Mouse (Mus musculus) fat pad, adult 2 months (tissue): ENCODE results near the gene Hmgcs2.

Experiments
- DNase-seq: peaks from one replicate; pipeline ENCODE4 v3.0.0-alpha.2; 2011; ENCODE audit warnings: low read depth, low spot score; ENCODE audit errors: extremely low read depth

Gene Hmgcs2

DNA sequence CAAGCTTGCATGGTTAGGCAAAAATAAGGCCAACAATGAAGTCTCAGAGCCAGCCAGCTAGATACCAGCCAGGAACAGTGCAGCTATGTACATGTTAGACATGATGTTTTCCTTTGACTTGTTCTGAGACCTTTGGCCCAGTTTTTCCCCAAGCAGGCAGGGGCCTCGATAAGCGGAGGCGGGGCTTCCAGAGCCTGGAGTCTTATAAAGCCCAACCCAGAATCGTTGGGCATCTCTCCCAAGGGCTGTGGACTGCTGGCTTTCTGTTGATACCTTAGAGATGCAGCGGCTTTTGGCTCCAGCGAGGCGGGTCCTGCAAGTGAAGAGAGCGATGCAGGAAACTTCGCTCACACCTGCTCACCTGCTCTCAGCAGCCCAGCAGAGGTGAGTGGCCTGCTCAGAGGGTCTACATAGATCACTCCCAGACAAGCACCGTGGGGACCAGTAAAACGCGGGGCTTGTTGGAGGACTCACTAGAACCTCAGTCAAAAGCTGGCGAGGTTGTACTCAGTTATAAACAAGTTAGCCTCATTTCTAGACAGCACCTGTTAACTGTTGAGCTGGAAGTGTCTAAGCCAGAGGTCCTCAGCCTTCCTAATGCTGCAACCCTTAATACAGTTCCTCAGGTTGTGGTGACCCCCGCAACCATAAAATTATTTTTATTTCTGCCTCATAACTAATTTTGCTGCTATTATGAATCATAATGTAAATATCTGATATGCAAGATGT lies at the start of gene Hmgcs2:
Gene Hmgcs2 (plus strand): TSS at position 232 of the 729 bp plus-strand sequence.
- DNase-seq, result no peak

DNA sequence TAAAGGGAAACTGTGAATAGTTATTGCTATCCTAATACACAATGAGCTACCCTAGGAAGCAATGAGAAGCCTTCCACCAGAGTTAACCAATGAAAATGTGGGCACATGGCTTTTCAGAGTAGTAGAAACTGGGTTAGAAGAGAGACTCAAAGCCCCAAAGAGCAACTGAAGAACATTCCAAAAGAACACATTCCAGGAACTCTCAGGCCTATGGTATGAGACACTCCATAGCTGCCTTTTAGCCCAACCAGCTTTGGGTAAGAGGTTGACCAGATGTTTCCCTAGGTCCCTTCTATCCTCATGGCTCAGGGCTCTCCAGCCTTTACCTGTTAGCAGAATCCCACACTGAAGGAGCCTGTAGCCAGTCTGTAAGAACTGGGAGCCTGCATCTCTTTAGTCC lies 46.7 kb upstream of the Hmgcs2 start:
- no peak for DNase-seq

DNA sequence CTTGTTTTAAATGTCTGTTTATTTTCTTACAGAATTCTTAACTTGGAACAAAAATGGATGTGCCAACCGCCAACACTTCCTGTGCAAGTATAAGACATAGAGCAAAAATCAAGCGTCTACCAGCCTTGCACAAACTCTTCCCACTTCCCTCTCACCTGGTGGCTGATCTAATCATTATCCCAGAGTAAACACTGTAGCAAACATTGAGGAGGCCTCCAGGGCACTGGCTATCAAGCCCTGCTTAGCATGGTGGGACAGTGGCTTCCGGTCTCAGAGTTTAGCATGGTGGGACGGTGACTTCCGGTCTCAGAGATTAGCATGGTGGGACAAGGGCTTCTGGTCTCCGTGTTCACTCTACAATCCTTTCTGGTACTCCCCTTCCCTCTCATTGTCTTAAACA lies 44.0 kb upstream of the Hmgcs2 start:
- no peak for DNase-seq

DNA sequence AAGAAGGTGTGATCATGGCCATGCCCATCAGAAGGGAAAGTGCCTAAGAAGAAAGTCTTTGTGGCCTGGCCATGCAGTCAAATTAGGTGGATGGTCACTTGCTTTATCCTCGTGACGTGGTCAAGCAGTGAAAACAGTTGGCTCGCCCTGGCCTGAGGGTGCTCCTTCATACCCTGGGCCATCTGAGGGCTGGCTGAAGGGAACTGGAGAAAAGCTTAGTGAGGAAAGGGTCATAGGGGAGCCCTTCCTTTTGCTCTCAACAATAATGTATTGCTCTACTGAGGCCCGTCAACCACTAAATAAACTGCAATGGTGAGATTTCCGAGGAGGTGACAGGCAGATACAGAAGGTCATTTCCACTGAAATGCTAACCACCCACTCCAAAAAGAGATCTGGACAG lies 43.0 kb upstream of the Hmgcs2 start:
- no peak for DNase-seq

DNA sequence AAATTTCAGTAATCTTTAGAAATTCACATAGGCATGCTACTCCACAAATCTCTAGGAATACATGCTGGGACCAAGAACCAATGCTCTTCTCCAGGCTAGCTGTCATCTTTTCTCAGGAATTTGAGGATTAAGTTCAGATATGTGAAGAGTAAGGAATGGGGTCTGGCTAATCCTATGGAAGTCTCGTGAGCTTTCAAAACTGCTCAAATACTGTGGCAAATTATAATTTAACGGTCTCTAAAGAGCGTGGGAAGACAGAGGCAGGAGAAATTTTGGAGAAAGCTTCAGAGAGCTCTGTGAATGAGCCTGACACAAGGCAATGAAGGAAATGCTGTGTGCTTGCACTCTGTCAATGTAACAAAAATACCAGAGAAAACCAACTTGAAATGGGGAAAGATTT lies 42.1 kb upstream of the Hmgcs2 start:
- DNase-seq, result no peak

DNA sequence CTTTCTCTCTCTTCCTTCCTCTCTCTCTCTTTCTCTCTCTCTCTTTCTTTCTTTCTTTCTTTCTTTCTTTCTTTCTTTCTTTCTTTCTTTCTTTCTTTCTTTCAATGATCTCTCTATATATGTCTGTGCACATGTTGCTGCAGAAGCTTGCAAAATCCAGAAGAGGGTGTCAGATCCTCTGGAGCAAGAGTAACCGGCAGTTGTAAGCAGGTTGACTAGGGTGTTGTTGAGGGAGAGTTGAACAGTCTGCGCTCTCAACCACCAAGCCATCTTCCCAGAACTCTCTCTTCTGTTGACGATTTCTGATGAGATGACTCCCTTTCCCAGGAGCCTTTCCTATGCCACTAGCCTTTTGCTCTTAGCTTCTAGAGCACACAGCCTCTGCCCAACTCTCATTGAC lies 38.2 kb upstream of the Hmgcs2 start:
- DNase-seq, result no peak

DNA sequence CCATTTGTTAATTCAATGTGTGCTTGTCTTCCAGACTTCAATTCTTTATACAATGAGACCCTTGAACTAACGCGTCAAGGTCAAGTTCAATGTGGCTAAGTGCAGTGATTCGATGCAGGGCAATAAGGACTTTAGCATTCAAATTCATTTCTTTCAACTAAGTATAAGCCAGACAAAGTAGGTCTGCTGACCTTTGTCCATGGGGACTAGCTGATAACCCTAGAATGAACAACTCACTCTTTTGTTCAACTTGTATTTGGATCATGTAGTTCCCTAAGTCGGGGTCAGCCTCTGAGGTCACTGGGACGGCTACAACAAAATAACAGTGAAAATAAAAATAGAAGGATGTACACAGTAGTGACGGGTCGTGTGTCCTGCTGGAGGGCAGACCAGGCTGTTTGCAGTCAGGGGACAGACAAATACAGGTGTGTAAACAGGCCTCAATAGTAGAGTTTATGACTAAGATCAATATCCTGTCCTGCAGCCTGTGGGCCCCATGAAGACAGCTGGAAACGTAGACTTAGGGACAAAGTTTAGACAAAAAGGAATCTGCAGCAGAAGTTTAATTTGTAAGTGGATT lies 37.7 kb upstream of the Hmgcs2 start:
- no peak for DNase-seq

DNA sequence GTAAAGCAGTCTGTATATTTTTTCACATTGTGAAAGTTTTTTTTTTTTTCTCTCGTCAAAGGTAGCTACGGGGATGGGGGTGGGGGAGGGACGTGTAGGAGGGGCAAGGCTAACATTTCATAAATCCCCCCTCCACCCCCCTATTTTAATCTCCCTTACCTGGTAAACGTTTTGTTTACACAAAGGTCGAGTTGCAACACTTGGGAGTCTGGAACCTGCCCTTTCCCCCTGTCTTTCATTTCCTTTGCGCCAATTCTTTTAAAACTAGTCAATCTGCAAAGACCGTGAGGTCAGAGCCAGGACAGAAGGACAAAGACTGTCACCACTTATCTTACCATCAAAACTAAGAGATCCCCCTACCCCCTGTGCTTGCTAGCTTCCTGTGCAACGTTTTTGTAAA lies 34.3 kb upstream of the Hmgcs2 start:
- no peak for DNase-seq

DNA sequence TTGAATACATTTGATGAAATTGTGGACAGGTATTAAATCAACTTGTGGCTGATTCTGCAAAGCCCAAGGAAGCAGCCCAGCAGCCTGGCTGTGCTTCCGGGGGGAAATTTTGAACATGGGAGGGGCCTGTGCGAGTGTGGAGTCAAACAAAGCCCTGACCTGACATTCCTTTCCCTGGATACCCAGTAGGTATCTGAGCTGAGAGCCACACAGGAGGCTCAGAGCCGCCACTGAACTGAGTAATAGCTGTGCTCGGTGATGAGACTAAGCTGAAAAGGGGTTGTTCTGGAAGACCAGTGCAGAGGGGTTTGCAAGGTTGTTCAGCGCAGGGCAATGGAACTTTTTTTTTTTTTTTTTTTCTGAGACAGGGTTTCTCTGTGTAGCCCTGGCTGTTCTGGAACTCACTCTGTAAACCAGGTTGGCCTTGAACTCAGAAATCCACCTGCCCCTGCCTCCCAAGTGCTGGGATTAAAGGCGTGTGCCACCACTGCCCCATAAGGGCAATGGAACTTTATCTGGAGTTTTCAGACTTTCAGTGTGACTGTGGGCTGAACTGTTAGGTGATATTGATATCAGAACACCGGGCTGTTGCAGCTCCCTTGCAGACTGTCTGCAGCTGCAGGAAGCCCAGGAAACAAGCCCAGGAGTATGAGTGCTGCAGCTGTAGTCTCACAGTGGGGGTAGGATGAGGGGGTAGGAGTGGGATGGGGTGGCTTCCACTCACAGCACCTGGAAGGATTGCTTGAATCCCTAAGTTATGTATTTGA lies 33.1 kb upstream of the Hmgcs2 start:
- no peak for DNase-seq

DNA sequence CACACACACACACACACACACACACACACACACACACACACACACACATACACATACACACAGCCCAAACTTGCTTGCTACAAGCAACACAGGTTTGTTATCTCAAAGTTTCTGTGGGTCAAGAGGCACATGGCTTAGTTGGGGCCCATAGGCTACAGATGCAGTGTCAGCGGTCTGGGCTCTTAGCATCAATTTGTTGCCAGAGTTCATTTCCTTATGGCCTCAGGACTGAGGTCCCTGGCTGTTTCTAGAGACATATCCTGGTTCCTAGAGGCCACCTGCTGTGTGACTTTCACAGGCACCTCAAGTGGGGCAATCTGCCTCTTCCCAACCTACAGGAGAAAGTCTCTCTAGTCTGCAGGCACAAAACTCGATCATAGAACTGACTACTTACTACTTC lies 30.9 kb upstream of the Hmgcs2 start:
- no peak for DNase-seq

DNA sequence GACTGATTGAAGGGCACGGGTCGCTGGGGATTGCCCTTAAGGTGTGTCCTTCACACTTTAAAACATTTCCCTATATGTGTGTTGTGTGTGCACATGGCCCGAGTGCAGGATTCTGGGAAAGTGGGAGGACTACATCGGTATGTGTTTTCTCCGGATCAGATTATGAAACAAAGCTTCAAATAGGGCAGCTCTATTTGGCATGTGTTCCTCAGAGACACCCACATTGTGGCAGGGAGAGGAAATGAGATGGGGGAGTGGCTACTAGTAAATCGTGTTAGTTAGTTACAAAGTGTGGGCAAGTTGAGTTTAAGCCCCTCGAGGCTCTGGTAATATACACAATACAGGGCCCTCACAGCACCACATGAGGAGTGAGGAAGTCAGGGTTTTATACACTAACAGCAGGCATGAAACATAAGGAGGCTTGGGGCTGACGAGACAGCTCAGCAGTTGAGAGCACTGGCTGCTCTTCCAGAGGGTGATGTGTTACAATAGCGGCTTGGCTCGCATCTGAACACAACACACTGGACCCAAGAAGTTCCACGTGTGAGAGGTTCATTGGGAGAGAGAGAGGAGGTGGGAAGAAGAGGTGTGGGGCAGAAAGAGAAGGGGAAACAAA lies 30.3 kb upstream of the Hmgcs2 start:
- no peak for DNase-seq

DNA sequence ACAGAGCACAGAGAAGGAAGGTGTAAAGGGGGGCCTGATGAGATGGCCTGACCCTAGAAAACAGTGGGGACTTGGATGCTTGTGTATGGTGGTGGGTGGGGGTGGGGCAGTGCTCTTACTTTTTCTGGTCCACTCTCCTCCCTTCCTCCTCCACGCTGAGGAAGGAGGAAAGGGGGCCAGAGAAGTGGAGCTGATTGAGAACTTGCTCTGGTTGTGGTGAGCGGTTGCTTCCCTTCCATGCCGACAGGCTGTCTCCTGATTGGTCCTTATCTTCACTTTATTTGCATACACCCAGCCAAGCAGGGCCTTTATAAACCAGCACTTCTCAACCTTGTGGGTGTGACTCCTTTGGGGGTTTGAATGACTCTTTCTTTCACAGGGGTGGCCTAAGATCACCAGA lies 26.2 kb upstream of the Hmgcs2 start:
- DNase-seq, result no peak

DNA sequence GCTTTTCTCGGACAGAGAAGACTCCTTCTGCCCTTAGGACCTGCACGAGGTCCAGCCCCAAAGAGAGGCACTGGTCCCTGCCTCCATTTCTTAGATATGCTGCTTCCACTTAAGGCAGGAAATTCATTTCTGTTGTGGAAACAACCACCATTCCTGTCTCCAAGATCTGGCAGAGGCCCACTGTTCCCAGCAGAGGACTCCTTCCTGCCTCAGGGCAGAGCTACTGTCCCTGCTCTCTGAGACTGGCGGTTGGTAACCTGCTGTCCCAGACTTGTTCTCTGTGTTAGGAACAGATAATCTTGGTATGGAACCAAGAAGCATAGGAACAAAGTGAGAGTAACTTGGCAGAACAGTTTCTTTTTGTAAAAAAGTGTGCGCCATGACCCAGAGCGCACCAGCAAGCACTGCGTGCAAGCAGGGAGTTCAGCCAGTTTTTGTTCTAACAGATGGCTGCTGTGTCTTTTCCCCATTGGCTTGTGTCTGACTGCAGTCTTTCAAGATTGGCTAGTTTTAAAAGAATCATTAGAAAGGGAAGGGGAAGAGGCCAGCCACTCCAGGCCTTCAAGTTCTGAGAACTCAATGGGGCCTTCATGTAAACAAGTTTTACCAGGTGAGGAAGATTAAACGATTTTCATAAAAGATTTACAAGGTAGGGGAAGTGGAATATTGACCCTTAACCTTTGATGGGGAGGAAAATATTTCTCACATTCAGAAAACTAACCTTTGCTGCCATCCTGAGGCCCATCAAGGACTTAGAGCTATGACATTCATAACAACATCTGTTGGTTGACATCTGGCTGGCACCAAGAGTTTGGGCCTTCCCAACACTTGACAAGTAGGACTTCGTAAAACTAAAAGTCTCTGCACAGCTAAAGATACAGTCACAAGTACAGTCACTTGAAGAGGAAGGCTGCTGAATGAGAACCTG lies 25.3 kb upstream of the Hmgcs2 start:
- DNase-seq, result peak; percentile 50

DNA sequence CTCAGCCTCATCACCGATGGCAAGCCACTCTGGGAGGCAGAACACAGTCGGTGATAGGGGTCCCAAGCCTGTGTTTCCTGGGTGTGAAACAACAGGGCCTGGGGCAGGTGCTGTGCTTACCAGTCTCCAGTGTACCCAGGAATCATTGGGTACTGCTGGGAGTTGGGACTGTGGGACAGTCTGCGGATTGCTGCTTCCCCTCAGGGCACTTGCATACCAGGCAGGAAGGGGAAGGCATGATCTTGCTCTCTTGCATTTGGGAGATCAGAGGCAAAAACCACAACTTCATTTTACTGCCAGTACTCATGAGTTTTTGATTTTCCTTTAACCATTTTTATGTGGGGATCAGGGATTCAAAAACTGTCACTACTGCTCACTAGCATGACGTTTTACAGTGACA lies 21.5 kb upstream of the Hmgcs2 start:
- DNase-seq, result no peak

DNA sequence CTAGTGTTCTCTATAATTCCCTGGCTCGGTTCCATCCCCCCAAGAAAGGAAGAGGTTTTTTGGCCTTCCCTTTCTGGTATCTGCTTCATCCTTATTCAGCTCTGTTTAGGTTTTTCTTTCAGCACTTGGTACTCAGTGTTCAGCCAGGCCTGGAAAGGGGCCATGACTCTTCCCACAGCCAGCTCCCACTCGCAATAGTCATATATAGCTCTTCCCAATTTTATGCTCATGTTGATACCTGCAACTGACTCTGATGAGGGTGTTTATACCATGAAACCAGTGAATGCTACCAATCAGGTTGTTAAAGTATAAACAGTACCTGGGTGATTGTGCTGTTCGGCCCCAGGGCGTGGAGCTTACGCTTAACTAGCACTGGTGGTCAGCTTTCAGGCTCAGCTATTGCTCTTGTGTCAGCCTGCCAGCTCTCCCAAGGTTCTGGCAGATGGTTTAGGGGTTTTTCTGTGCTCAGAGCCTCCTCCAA lies 20.9 kb upstream of the Hmgcs2 start:
- DNase-seq, result peak; percentile 66

DNA sequence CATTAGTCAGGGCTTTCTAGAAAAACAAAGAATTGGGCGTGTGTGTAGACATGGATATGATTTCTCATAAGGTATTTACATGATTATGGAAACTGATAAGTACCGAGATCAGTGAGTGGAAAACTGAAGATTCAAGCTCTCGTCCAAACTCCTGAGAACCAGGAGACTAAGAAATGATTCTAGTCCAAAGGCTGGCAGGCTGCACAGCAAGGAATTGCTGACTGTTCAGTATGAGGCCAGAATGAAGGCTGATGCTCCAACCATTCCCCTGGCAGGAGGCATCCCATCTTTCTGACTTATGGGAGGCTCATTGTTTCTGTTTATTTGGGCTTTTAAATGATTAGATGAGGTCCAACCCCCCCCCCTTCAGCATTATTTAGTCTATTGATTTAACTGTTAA lies 19.7 kb upstream of the Hmgcs2 start:
- no peak for DNase-seq

DNA sequence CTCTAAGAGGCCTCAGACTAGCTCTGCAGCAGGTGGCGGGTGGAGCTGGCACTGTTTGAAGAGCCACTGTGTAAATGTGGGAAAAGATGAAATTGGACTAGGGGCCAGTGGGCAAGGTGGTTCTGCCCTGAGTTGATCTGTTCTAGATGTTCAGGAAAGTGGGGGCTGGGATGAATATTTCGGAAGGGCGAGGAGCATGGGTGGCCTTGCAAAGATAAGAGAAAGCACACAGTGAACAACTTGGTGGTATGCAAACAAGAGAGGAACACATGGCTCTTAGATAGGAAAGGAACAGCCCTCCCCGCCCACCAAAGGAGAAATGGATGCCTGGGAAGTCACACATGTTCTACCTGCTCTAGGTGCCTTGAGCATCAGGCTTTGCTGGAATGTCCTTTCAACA lies 18.8 kb upstream of the Hmgcs2 start:
- no peak for DNase-seq

DNA sequence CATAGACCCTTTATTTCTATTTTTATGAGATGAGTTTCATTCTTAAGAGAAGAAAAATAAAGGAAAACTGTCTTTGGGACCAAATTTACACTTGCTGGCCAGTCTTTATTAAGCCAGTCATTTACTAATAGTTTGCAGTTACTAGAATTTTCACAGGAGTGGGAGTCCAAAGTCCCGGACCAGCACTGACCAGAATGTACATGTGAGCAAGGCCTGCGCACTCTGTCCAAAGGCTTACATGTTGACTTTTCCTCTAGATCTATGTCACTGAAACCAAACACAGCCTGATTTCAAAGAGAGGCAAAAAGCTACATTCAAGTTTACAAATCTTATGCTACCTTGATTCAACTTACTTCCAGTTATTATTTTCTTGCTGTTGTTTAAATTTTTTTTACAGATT lies 18.1 kb upstream of the Hmgcs2 start:
- DNase-seq, result no peak

DNA sequence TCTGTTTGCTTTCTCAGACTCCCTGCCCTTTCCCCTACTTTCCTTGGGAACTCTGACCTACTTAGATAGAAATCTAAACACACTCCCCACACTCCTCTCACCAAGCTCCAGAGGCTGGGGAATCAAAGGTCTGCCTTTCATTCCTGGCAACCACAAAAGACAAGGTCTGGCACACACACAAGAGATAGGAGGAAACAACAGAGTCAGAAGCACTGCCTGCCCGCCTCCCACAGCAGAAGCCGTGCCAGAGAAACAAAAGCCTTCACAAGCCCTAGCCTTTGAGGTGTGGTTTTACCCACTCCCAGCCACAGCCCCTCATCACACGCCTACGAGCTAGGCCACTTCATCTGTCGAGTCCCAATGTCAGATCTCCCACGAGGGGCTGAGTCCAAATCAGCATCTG lies 13.0 kb upstream of the Hmgcs2 start:
- DNase-seq, result peak; percentile 31

DNA sequence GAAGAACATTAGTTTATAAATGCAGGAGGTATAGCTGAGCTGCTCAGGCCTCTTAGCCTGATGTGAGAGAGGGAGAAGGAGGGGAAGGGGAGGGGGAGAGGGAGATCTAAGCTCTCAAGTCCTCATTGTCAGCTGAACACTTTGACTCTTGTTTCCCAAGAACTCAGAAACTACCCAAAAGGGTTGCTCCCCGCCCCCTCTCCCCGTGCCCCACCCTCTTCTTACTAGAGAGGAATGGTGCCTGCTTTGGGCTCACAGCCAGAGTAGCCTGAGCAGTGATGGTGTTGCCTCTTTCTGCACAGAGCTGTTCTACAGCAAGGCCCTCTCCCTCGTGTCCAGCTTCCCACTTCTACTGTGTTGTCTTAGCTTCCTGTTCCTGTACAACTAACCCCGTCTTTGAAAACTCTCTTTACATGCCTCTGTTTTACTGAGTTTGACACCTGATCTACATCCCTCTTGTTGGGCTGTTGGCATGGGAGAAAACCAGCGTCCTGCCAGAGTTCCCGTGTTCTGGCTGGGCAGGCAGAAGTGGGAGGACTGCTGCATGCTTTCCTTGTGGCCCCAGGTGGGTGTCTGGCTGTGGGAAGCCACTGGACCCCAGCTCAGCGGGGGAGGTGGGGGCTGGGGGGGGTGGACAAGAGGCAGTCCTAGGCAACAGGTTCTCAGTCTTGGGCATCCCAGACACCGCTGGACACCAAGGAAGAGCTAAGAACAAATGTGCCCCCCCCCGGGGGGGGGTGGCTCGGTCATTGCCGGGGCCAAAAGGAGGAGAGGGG lies 6.4 kb upstream of the Hmgcs2 start:
- DNase-seq, result no peak
